29 mouse cellular contexts compared by ENCODE assay signal in the genomic region with DNA sequence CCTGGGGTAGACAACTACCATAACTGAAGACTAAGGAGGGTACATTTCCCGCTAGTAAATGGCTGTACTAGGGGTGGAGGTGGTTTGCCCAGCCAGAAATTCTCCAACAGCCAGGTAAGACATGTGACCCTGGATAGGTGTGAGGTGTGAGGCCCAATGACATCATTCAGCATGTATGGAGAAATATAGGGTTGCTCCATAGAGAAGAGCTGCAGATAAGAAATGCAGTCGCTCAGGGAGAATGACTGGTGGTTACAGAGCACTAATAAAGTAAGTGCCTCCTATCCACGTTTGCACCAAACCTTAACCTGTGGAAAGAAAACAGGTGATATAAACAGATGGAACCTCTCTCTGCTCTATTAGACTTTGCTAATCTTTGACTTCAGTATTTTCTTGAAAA.
"Had no signal": no experiment of that assay in that cellular context is flagged by ENCODE, and none has a peak within 500 bp of the region (broad histone marks: within the 10 kb centered on the region; RNA-seq: fewer than 3 reads in every experiment).

No protein-coding gene starts in this region.

- H3K4me2 ChIP-seq: embryonic facial prominence, embryonic 12.5 days; embryonic facial prominence, embryonic 13.5 days; embryonic facial prominence, embryonic 15.5 days; forebrain, embryonic 12.5 days; forebrain, embryonic 13.5 days; forebrain, embryonic 15.5 days had no signal

- H3K9ac ChIP-seq: embryonic facial prominence, embryonic 12.5 days; embryonic facial prominence, embryonic 13.5 days; embryonic facial prominence, embryonic 15.5 days; forebrain, embryonic 12.5 days; forebrain, embryonic 13.5 days; forebrain, embryonic 15.5 days; forebrain, postnatal 0 days had no signal

- H3K4me1 ChIP-seq: embryonic facial prominence, embryonic 10.5 days; embryonic facial prominence, embryonic 12.5 days; embryonic facial prominence, embryonic 13.5 days; embryonic facial prominence, embryonic 15.5 days; forebrain, embryonic 10.5 days; forebrain, embryonic 12.5 days; forebrain, embryonic 13.5 days; forebrain, embryonic 15.5 days had no signal

- DNase-seq: cerebellum, adult 2 months; cerebellum, adult 8-10 months; cerebellum, adult 9-10 months; cerebellum, adult 9-11 months; cerebellum, postnatal 10 days; cerebellum, postnatal 14 days; cerebellum, postnatal 25 days; cerebellum, postnatal 36 days; embryo, embryonic 11 days; forebrain, postnatal 0 days; gastrocnemius, adult 2 months; gastrocnemius, postnatal 10 days; gastrocnemius, postnatal 14 days; gastrocnemius, postnatal 25 days; gastrocnemius, postnatal 36 days; heart, adult 11 months; heart, adult 18-20 months; heart, adult 2 months had no signal

- H3K36me3 ChIP-seq: embryonic facial prominence, embryonic 10.5 days; embryonic facial prominence, embryonic 12.5 days; embryonic facial prominence, embryonic 13.5 days; embryonic facial prominence, embryonic 15.5 days; forebrain, embryonic 10.5 days; forebrain, embryonic 12.5 days; forebrain, embryonic 15.5 days had no signal

- H3K27ac ChIP-seq: embryonic facial prominence, embryonic 10.5 days; embryonic facial prominence, embryonic 12.5 days; embryonic facial prominence, embryonic 13.5 days; embryonic facial prominence, embryonic 15.5 days; forebrain, embryonic 10.5 days; forebrain, embryonic 12.5 days; forebrain, embryonic 13.5 days; forebrain, embryonic 15.5 days; gastrocnemius, adult 2 months; heart, adult 2 months had no signal

- H3K27me3 ChIP-seq: embryonic facial prominence, embryonic 12.5 days; embryonic facial prominence, embryonic 13.5 days; embryonic facial prominence, embryonic 15.5 days; forebrain, embryonic 12.5 days; forebrain, embryonic 13.5 days; forebrain, embryonic 15.5 days had no signal

- H3K4me3 ChIP-seq: embryonic facial prominence, embryonic 10.5 days; embryonic facial prominence, embryonic 12.5 days; embryonic facial prominence, embryonic 13.5 days; embryonic facial prominence, embryonic 15.5 days; erythroblast, embryonic 14.5 days; forebrain, embryonic 10.5 days; forebrain, embryonic 12.5 days; forebrain, embryonic 13.5 days; forebrain, embryonic 15.5 days; gastrocnemius, adult 2 months; heart, adult 2 months had no signal

- ATAC-seq: forebrain, embryonic 13.5 days; forebrain, embryonic 14.5 days; forebrain, embryonic 15.5 days; forebrain, embryonic 16.5 days; forebrain, postnatal 0 days had no signal

- H3K9me3 ChIP-seq: embryonic facial prominence, embryonic 10.5 days; embryonic facial prominence, embryonic 12.5 days; embryonic facial prominence, embryonic 13.5 days; embryonic facial prominence, embryonic 15.5 days; forebrain, embryonic 10.5 days; forebrain, embryonic 12.5 days; forebrain, embryonic 13.5 days; forebrain, embryonic 15.5 days had no signal
